Mouse (Mus musculus) megakaryocyte, embryonic 14.5 days (primary cell): ENCODE data around the gene St6gal1.

ENCODE experiments used
- FLI1 ChIP-seq: IDR thresholded peaks from 2 replicates; pipeline ENCODE4 v1.6.1; 2012; ENCODE audit warnings: low read length, inconsistent platforms, mixed read lengths
- GATA1 ChIP-seq: IDR thresholded peaks from 3 replicates; pipeline ENCODE4 v1.6.1; 2012; ENCODE audit warnings: mixed read lengths, low read length, inconsistent platforms, borderline replicate concordance

GRCm38 (mm10) chr16:23323915-23324314 is 99.4 kb downstream of the St6gal1 start:
- TF ChIP-seq GATA1 (no peak), FLI1 (no peak)
